Mouse (Mus musculus): ENCODE measurements around the gene Rffl. TPM values are rescaled to one million over a fixed set of nuclear protein-coding genes. Genes with fewer than 3 reads are reported as not detected.

Gene Rffl
- polyA plus RNA-seq, 1 experiment, result 8.9 TPM

GRCm38 (mm10) chr11:82855327-82855973 is 15.6 kb downstream of the Rffl start:
- no peak for TF ChIP-seq CTCF (IDR thresholded peaks at IDR 0.05; ENCODE audit: extremely low read depth, insufficient read length, insufficient replicate concordance, low read depth, low read length)
- no peak for TF ChIP-seq POLR2A (IDR thresholded peaks at IDR 0.05; ENCODE audit: low read depth, low read length)
- H3K27ac ChIP-seq (ENCODE audit: insufficient read depth, low read depth, low read length), result no peak overlapping the region
- no peaks in the 10 kb centered on the region for H3K4me1 ChIP-seq (ENCODE audit: control insufficient read depth, insufficient read depth, insufficient read length, low read length)
- H3K36me3 ChIP-seq (ENCODE audit: control insufficient read depth, insufficient read depth, low read length), result no peaks in the 10 kb centered on the region
- no peaks in the 10 kb centered on the region for H3K27me3 ChIP-seq (ENCODE audit: control insufficient read depth, insufficient read depth, low read length)
- H3K4me3 ChIP-seq (ENCODE audit: low read depth, low read length), result no peak overlapping the region
- WGBS, result 80% methylated on average over 9 of the region's 9 CpGs

DNA sequence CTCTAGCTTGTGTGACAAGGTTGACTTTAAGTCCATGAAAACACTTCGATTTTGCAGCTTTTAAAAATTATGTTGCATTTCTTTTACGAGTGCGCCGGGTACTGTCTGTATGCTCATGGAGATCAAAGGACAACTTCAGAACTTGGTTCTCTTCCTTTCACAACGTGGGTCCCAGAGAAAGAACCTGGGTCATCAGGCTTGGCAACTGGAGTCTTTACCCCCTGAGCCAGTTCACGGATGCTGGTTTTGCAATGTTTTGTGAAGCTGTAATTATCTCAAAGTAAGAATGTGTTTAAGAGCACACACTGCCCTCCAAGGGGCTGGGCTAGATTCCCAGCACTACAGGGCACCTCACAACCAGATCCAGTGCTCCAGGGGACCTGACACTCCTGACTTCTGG is 16.9 kb downstream of the Rffl start:
- Histone ChIP-seq H3K4me3 (ENCODE audit: low read depth, low read length) (no peak overlapping the region), H3K4me1 (ENCODE audit: control insufficient read depth, insufficient read depth, insufficient read length, low read length) (no peaks in the 10 kb centered on the region), H3K27me3 (ENCODE audit: control insufficient read depth, insufficient read depth, low read length) (no peaks in the 10 kb centered on the region), H3K36me3 (ENCODE audit: control insufficient read depth, insufficient read depth, low read length) (no peaks in the 10 kb centered on the region), H3K27ac (ENCODE audit: insufficient read depth, low read depth, low read length) (no peak overlapping the region)
- WGBS, result 79% methylated on average over 6 of the region's 6 CpGs
- TF ChIP-seq POLR2A (IDR thresholded peaks at IDR 0.05; ENCODE audit: low read depth, low read length) (no peak), CTCF (IDR thresholded peaks at IDR 0.05; ENCODE audit: extremely low read depth, insufficient read length, insufficient replicate concordance, low read depth, low read length) (no peak)

DNA sequence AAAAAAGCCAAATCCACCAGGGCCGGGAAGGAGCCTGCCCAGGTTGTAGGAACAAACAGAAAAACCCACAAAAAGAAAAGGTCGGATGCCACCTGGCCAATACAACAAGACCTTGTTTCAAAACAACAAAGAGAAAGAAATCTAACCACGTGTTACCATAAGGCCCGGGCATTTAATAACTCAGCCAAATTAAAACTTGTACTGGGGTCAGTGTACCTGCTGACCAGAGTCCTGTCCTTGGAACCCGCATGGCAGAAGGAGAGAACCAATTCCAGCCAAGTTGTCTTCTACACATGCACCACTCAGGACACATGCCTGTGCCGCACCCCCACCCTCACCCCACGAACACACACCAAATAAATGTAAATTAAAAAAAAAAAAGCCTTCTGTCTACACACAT is 18.1 kb downstream of the Rffl start:
- Histone ChIP-seq H3K4me1 (ENCODE audit: control insufficient read depth, insufficient read depth, insufficient read length, low read length) (no peaks in the 10 kb centered on the region), H3K27me3 (ENCODE audit: control insufficient read depth, insufficient read depth, low read length) (no peaks in the 10 kb centered on the region), H3K4me3 (ENCODE audit: low read depth, low read length) (no peak overlapping the region), H3K27ac (ENCODE audit: insufficient read depth, low read depth, low read length) (no peak overlapping the region), H3K36me3 (ENCODE audit: control insufficient read depth, insufficient read depth, low read length) (no peaks in the 10 kb centered on the region)
- WGBS, result 86% methylated on average over 7 of the region's 7 CpGs
- TF ChIP-seq POLR2A (IDR thresholded peaks at IDR 0.05; ENCODE audit: low read depth, low read length) (no peak), CTCF (IDR thresholded peaks at IDR 0.05; ENCODE audit: extremely low read depth, insufficient read length, insufficient replicate concordance, low read depth, low read length) (no peak)

GRCm38 (mm10) chr11:82852540-82852939 is 18.5 kb downstream of the Rffl start:
- Histone ChIP-seq H3K27ac (ENCODE audit: insufficient read depth, low read depth, low read length) (no peak overlapping the region), H3K4me1 (ENCODE audit: control insufficient read depth, insufficient read depth, insufficient read length, low read length) (no peaks in the 10 kb centered on the region), H3K27me3 (ENCODE audit: control insufficient read depth, insufficient read depth, low read length) (no peaks in the 10 kb centered on the region), H3K36me3 (ENCODE audit: control insufficient read depth, insufficient read depth, low read length) (no peaks in the 10 kb centered on the region), H3K4me3 (ENCODE audit: low read depth, low read length) (no peak overlapping the region)
- 92% methylated on average over 10 of the region's 10 CpGs for WGBS
- TF ChIP-seq POLR2A (IDR thresholded peaks at IDR 0.05; ENCODE audit: low read depth, low read length) (no peak), CTCF (IDR thresholded peaks at IDR 0.05; ENCODE audit: extremely low read depth, insufficient read length, insufficient replicate concordance, low read depth, low read length) (no peak)

GRCm38 (mm10) chr11:82852115-82852514 is 18.9 kb downstream of the Rffl start:
- no peak for TF ChIP-seq CTCF (IDR thresholded peaks at IDR 0.05; ENCODE audit: extremely low read depth, insufficient read length, insufficient replicate concordance, low read depth, low read length)
- TF ChIP-seq POLR2A (IDR thresholded peaks at IDR 0.05; ENCODE audit: low read depth, low read length), result no peak
- Histone ChIP-seq H3K27me3 (ENCODE audit: control insufficient read depth, insufficient read depth, low read length) (no peaks in the 10 kb centered on the region), H3K36me3 (ENCODE audit: control insufficient read depth, insufficient read depth, low read length) (no peaks in the 10 kb centered on the region), H3K4me1 (ENCODE audit: control insufficient read depth, insufficient read depth, insufficient read length, low read length) (no peaks in the 10 kb centered on the region), H3K27ac (ENCODE audit: insufficient read depth, low read depth, low read length) (no peak overlapping the region), H3K4me3 (ENCODE audit: low read depth, low read length) (no peak overlapping the region)
- WGBS, result 81% methylated on average over 11 of the region's 11 CpGs

- WGBS, result 68% methylated on average over 5 of the region's 5 CpGs
- no peak for TF ChIP-seq CTCF (IDR thresholded peaks at IDR 0.05; ENCODE audit: extremely low read depth, insufficient read length, insufficient replicate concordance, low read depth, low read length)
- no peak overlapping the region for H3K27ac ChIP-seq (ENCODE audit: insufficient read depth, low read depth, low read length)
- no peaks in the 10 kb centered on the region for H3K36me3 ChIP-seq (ENCODE audit: control insufficient read depth, insufficient read depth, low read length)
- no peak overlapping the region for H3K4me3 ChIP-seq (ENCODE audit: low read depth, low read length)
- H3K4me1 ChIP-seq (ENCODE audit: control insufficient read depth, insufficient read depth, insufficient read length, low read length), result no peaks in the 10 kb centered on the region
- H3K27me3 ChIP-seq (ENCODE audit: control insufficient read depth, insufficient read depth, low read length), result no peaks in the 10 kb centered on the region
Observed at GRCm38 (mm10) chr11:82850259-82850658, 20.8 kb downstream of the Rffl start.

DNA sequence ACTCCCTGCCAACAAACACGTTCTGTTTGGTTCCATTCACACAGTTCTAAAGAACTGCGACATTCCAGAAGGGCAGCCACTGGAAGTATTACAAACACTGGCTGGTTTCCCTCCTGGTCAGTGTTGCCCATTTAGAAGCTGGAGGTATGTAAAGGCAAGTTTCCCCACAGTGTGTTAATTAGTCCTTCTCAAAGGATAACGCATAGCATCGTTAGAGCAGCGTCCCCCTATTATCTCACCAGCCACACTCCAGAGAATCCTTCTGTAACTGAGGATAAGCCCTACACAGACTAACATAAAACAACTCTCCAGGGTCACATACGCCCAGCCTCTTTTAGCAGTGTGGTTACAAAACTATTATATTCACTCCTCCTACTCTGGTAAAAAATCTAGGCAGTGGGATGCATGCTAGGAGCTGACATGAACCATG is 23.4 kb downstream of the Rffl start:
- 84% methylated on average over 6 of the region's 6 CpGs for whole genome bisulfite sequencing
- no peaks in the 10 kb centered on the region for H3K4me1 ChIP-seq (ENCODE audit: control insufficient read depth, insufficient read depth, insufficient read length, low read length)

More for the DNA sequence above, 23.4 kb downstream of the Rffl start:
- no peak for TF ChIP-seq CTCF (IDR thresholded peaks at IDR 0.05; ENCODE audit: extremely low read depth, insufficient read length, insufficient replicate concordance, low read depth, low read length)
- Histone ChIP-seq H3K27ac (ENCODE audit: insufficient read depth, low read depth, low read length) (no peak overlapping the region), H3K4me3 (ENCODE audit: low read depth, low read length) (no peak overlapping the region), H3K36me3 (ENCODE audit: control insufficient read depth, insufficient read depth, low read length) (no peaks in the 10 kb centered on the region), H3K27me3 (ENCODE audit: control insufficient read depth, insufficient read depth, low read length) (no peaks in the 10 kb centered on the region)

Measured in small intestine, adult 2 months (tissue).